Mouse (Mus musculus) right cerebral cortex, postnatal 25 days (tissue): ENCODE data around the gene Htr1a.

Experiments used
- DNase-seq: peaks from one replicate; pipeline ENCODE4 v3.0.0; 2022

The Htr1a gene

DNA sequence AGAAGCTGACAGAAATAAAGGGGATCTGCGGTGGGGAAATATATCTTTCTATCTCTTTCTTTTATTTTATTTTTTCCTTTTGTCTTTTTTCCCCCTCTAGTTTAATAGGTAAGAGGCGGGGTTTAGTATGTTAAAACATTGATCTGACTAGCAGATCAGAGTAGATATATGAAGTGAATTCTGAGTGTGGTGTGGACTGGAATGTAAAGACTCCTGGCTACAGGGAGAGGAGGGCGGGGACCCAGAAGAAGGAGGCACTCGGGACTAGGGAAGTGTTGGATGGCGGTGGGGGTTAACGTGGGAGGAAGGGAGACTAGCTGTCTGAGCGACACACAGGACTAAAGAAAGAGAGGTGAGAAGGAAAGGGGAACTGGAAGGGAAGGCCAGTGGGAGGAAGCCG is at the start of gene Htr1a:
Htr1a (plus strand) TSS at position 301 of the 400 bp plus-strand sequence.
- DNase-seq, result no peak

DNA sequence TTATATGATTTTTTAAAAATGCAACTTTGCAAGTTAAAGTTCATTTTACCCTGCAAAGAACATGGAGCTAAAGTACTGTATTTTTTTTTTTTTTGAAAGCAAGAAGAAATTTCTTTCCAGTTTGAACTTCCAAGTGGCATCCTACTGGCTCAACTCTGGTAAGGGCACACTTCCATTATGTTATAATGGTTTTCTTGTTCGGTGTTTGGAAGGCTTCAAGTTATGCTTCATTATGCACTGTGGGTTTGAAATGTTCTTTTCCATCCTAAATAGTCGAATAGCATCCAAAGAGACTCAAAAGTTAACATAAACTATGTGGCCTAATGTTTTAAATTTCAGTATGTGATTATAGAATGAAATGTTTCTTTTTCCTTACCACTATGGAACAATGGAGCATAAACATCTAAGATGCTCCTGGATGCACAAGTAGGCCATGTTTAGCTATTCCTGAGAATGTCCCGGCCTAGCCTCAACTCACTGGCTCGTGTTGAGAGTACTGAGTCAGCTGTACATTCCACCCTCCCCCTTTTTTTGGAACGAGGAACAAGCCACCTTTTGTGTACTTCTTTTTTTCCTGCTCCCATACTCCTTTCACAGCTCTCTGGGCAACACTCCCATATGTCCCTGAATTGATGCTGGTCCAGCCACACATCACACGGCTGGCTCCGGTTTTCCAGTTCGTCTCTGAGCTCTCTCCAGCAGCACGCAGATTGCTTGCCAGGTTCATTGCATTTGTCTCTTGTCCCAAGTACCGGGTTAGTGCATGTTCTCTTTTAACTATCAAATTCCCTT is 31.7 kb upstream of the Htr1a start:
- DNase-seq, result peak; percentile 47

DNA sequence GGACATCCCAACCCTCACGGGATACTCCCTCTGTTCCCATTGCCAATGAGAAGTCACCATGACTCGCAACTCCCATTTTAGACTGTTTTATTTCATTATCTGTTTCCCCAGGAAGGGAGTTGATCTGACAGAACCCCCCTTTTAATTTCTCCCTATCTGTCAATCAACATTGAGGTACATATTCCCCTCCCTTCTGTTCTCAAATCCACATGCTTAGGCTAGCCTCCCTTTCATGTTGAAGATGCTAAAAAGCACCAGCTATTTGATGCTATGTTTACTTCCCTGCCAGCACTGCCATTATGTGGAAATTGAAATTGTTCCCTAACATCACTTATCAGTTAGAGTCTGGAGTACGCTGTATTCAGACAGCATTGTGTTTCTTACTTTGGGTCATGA is 31.1 kb upstream of the Htr1a start:
- DNase-seq, result no peak

DNA sequence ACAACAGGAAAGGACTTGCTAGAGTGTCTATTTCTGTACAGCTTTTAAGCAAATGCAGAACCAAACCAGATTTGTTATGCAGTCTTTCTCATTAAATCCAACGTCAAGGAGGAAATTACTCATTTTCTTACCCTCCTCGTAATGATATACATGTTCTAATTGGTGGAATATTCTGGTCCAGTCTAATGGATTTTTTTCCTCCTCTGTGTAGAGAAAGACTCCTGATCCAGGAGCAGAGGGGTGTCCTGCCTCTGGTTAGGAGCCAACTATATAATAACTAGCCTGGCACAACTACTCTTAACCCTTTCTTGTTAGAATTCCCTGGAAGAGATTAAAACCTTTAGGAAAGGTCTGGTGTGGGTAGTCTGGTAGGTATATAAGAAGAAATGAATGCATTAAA is 10.3 kb upstream of the Htr1a start:
- DNase-seq, result no peak

DNA sequence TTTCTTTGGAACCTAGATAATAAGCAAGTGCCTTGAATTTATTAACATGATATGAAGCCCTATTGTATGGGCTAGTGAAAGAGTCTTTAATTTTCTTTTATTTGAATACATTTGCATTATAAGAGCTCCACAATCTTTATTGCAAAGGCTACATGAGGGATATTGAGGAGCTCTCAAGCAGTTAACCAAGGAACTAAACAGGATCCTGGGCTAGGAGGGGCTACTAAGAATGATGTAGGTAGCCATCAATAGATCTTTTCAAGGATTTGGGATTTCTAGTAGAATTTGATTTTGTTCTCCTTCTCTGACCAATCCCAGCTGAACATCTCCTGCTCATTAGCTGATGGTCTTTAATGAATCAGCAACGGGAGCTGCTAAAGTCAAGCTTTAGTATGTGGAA is 9.8 kb upstream of the Htr1a start:
- no peak for DNase-seq

DNA sequence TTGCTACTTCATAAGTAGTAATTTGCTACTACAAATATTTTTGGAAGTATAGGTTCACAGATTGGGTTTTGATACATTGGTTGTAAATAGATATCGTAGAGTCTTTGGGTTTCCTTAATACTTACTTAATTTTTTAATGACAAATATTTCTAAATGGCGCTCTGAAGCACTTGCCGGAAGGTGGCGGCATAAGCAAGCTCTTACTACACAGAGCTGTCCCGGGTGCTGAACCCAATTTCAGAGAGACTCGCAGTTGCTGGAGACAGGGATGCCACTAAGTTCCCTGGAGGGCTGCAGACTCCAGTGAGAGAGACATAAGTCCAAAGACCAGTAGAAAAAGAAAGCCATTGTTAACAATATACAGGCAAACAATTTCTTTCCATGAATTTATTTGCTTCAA is 863 bp upstream of the Htr1a start:
- peak; percentile 40 for DNase-seq

DNA sequence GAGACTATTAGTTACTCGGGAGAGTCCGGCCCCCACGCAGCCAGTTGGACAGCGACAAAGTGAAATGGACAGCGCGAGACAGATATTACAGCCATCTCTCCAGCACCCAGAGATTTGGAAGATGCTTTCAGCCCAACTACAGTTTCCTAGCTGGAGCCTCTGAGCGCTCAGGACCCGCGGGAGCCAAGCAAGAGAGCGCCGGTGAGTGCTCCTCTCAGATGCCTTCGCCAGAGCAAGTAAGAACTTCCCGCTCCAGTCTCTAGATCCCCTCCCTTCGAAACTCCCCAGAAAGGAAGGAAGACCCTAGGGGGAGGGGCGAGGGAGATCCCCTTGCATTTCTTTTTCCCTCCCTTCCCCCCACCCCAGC is 415 bp downstream of the Htr1a start:
- DNase-seq, result no peak

DNA sequence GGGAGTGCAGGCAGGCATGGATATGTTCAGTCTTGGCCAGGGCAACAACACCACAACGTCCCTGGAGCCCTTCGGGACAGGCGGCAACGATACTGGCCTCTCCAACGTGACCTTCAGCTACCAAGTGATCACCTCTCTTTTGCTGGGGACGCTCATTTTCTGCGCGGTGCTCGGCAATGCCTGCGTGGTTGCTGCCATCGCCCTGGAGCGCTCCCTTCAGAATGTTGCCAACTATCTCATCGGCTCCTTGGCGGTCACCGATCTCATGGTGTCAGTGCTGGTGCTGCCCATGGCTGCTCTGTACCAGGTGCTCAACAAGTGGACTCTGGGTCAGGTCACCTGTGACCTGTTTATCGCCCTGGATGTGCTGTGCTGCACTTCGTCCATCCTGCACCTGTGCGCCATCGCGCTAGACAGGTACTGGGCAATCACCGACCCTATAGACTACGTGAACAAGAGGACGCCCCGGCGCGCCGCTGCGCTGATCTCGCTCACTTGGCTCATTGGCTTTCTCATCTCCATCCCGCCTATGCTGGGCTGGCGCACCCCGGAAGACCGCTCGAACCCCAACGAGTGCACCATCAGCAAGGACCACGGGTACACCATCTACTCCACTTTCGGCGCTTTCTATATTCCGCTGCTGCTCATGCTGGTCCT is 927 bp downstream of the Htr1a start:
- DNase-seq, result peak; percentile 48

DNA sequence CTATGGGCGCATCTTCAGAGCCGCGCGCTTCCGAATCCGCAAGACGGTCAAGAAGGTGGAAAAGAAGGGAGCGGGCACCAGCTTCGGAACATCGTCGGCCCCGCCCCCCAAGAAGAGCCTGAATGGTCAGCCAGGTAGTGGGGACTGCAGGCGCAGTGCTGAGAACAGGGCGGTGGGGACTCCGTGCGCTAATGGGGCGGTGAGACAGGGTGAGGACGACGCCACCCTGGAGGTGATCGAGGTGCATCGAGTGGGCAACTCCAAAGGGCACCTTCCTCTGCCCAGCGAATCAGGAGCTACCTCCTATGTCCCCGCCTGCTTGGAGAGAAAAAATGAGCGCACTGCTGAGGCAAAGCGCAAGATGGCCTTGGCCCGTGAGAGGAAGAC is 1.4 kb downstream of the Htr1a start:
- peak; percentile 48 for DNase-seq

DNA sequence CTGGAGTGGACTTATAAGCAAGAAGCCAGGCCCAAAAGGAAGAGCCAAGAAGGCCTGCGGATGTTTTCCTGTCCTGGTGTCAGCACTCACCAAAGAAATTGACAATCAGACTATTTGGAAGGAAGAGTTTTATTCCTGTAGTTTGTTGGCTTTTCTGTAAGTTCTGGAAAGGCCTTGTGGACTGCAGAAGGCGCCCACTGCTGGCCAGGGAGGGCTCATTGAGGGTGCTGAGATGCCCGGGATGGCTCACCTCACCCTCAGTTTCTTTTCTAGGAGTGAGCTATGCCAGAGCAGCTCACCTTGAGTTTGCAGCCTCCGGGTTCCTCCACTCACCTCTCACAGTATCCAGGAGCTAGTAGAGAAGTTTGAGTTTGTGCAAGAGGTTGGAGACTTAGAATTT is 2.8 kb downstream of the Htr1a start:
- no peak for DNase-seq

DNA sequence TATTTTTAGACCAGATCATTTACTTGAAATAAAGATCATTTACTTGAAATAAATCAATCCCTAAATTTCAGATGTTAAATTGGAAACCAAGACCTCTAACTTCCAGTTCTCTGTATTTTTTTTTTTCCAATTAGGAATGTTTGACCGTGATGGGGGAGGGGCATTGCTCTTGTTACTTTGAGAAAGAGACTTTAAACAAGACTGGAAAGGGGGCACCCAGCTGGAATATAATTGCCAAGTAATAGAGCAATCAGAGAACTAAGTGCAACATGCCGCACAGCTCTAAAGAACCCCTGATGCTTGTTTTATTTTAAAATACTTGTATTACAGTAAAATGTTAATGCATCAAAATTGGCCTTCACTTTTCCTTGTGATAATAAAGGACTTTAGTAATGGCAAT is 4.3 kb downstream of the Htr1a start:
- no peak for DNase-seq

DNA sequence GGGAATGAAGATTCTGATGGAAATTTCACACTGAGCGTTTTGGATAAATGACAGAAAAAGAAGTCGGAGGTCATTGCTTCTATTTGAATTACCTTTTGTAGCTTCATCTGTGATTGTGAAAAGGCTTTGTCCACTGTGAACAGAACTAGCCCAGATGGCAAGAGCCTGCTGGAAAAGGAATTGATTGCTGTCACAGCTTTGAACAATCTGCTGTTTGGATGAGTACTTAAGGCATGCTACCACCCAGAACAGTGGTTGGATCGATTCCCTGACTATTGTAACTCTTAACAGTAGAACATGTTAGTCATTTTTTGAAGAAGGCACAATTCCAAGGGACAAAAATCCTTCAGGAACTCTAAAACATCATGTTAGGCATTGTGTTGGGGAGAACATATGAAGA is 8.1 kb downstream of the Htr1a start:
- no peak for DNase-seq
